Mouse (Mus musculus) left cerebral cortex, postnatal 10 days (tissue): ENCODE data around the gene Dnah7a. TPM values are rescaled to one million over a fixed set of nuclear protein-coding genes. Genes with fewer than 3 reads are reported as not detected.
"Not testable (repeated sequence)": the region's sequence is repeated elsewhere in the genome, so short reads cannot be mapped to it uniquely, and the experiment has no call there.

Experiments
- DNase-seq, 2 experiments: peaks; one replicate each; pipeline ENCODE4 v3.0.0; 2021 to 2022; ENCODE audit warnings: low spot score in 2 of 2, mixed read lengths in 1 of 2; ENCODE audit errors: extremely low spot score in 1 of 2
- intact Hi-C: fragments of 180-260 bp; cut with DNase I; formaldehyde crosslinking; loops from one replicate; pipeline ENCODE4 v1.15.1; 2025
- total RNA-seq, 2 experiments: library from RNA; stranded (reverse); gene quantifications; 2 replicates each; pipeline ENCODE4 v1.2.3; 2021

Dnah7a gene
- total RNA-seq: 1 to 10 TPM; 7.2 to 7.4 TPM

DNA sequence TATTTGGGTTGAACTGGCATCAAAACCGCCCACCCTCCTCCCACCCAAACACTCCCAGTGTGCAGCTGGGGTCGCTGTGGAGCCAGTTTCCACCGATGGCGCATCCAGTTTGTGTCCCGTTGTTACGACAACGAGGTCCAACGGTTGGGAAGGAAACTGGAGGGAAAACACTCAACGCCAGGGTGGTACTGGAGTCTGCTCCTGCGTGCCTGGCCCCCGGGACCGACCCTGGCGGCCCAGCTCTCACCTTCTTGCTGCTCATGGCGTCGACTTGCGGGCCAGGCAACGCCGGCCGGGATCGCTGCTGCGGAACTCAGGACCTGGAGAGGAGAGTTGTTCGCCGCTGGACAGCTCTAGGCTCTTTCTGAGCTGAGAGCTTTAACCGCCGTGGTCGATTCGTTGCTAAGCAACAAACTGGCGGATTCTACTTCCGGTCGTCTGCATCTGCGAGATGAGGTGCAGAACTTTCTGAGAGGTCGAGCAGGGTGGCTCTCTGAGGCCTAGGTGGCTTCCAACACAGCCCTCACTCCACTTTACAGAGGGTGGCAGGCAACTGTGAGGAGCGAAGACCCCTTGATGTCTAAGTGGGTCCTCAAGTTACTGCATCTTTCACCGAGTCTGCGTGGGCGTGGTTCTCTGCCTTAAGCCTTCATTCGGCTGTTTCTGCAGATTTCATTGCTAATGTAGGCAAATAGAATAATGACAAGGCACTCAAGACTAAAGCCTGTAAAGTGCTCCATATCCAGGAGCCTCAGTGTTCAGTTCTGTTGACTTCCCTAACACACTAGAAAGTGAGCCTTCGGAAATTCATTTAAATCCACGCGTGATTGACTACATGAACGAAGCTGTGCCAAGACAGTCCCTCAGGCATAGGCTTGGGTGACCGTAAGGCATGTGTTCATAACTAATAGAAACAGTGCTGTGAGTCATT is at the start of gene Dnah7a:
TSS of gene Dnah7a (minus strand) at position 354 of the 931 bp plus-strand sequence.
- peak; percentile 59 to 69 for DNase-seq
- intact Hi-C loops: no loop called here

DNA sequence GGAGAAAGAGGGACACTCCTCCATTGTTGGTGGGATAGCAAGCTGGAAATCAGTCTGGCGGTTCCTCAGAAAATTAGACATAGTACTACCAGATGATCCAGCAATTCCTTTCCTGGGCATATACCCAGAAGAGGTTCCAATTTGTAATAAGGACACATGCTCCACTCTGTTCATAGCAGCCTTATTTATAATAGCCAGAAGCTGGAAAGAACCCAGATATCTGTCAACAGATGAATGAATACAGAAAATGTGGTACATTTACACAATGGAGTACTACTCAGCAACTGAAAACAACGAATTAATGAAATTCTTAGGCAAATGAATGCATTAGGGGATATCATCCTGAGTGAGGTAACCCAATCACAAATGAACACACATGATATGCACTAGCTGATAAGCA is 46.9 kb upstream of the Dnah7a start:
- intact Hi-C loops, DNase-seq: not testable (repeated sequence)

DNA sequence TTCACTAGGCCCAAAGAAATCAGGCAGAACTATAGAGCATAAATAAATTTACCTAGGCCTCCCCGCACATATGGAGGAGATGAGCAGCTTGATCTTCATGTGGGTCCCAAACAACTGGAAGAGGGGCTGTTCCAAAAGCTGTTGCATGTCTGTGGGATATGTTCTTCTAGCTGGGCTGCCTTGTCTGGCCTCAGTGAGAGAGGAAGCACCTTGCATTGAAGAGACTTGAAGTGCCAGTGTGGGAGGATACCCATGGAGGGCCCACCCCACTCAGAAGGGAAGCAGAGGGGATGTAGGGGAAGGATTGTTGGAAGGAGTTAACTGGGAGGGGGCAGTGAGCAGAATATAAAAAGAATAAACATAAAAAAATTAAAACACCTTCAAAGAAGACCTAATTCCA is 44.6 kb upstream of the Dnah7a start:
- intact Hi-C loops: no loop called here
- no peak for DNase-seq

DNA sequence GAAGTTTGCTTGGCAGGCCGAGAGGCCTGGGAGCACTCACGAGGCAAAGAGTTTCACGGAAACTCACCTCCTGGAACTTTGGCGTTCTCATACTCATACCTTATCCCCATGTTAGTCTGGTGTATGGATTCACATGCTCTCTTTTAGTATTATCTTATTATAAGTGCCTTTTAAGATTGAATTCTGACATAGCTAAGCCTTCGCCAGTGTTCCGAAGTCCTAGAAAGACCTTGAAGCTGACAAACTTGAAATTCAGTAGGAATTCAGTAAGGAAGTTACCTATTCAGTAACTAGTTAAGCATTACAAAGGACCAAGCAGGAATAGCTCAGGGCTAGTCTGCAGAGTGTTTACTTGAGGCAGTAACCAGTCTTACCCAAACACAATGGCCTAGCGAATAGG is 44.1 kb upstream of the Dnah7a start:
- intact Hi-C loops, DNase-seq: not testable (repeated sequence)

DNA sequence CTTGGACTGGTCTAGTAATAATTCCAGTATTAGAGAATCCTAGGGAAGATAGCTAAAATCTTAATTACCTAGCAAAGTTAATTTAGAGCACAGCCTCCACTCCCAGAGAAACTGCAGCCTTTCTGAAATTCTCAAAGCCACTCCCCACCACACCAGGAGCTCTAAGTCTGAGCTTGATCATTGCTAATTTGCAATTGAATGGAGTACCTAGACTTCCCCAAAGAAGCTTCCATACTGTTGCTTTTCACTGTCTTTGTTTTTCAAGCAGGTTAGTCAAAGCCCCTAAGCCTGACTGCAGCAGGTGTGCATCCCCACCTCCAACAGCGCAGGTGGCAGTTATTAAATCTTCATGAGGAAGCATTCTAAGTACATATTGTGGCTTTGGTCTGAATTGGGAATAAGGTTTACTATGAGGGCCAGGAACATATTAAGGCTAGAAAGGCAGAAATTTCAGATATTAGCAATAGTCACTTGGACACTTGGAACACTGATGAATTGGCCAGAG is 43.3 kb upstream of the Dnah7a start:
- intact Hi-C loops, DNase-seq: not testable (repeated sequence)

DNA sequence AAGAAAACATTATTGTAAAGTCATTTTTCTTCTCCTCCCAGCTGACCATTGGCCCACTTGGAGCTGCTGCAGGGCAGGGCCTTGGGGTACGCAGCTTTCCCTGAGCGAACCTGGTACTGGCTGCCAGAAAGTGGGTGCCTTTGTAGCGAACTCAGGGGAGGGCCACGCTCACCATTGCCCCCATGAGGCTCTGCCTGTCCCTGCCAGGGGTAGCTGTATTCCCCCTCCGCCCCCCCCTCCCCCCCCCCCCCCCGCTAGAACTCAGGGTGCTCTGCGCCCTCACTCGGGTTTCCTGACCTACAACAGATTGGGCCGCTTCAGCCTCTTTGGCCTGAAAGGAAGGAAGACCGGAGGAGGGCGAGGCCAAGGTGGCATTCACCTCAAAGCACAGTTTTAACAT is 42.0 kb upstream of the Dnah7a start:
- intact Hi-C loops: no loop called here
- no peak for DNase-seq

DNA sequence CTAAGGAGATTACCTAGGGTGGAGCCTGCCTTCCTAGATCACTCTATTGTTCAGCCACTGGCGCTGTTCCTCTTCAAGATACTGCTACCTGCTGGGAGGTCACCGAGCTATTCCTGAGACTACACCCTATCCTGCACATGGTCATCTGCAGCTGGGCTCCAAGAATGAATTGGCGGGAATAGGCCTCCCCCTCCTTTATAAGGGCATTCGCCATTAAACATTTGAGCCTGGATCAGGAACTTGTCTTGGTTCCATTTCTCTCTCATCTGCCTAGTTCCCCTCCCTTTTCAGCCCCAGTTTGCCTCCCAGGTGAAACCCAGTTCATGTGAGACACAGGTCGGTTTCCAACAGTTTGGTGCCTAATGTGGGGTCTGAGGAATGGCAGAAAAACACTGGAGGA is 39.4 kb upstream of the Dnah7a start:
- intact Hi-C loops: no loop called here
- no peak for DNase-seq

DNA sequence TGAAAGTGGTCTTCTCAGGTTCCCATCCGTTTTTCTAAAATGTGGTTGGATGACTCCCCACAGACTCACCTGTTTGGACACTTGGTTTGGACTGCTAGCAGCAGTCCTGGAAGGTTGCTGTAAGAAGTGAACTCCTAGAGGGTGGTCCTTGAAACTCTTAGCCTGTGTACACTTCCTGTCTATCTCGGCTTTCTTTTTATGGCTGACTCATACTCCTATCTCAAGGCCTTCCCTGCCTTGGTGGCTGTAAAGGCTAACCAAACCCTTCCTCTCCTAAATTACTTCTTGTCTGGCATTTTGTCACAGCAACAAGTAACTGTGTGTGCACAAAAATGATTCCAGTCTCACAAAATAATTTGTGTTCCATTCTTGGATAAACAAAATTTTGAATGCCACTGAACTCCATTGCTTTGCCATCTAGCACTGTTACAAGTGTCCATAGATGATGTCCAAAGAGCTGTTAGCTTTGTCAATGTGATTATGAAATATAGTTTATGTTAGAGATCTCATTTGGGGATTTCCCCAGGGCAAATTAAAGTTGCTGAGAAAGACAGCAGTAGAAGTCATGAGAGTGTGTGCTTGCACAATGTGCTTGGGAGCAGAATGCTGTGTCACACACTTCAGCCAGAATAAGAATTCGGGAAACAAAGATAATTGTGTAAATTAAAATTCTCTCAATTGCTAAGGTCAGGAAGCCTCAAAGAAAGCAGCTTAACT is 35.3 kb upstream of the Dnah7a start:
- intact Hi-C loops: no loop called here

DNA sequence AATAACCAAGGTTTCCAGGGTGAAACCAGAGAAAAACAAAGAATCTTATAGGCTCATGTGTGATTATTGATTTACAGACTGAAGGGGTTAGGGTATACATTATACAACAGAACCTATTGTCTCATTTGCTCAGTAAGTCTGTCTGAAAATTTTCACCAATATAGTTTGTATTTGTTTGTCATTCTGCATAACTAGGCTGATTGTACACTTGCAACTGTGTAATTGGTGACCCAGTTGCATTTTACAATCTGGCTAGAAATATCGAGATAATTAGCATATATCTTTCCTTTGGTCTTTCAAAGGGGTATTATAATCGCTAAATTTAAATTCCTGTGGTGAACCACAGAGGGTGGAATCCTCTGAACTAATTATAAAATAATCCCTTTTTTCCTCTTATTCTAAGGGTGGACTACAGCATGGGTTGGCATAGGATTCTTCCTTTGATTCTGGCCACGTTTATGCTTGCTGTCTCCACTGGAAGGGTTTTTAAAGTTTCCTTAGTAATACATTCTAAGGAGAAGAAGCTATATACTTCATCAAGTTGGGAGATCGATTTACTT is 34.3 kb upstream of the Dnah7a start:
- DNase-seq: no peak
- intact Hi-C loops: no loop called here

More for the DNA sequence above, 35.3 kb upstream of the Dnah7a start:
- DNase-seq: no peak

DNA sequence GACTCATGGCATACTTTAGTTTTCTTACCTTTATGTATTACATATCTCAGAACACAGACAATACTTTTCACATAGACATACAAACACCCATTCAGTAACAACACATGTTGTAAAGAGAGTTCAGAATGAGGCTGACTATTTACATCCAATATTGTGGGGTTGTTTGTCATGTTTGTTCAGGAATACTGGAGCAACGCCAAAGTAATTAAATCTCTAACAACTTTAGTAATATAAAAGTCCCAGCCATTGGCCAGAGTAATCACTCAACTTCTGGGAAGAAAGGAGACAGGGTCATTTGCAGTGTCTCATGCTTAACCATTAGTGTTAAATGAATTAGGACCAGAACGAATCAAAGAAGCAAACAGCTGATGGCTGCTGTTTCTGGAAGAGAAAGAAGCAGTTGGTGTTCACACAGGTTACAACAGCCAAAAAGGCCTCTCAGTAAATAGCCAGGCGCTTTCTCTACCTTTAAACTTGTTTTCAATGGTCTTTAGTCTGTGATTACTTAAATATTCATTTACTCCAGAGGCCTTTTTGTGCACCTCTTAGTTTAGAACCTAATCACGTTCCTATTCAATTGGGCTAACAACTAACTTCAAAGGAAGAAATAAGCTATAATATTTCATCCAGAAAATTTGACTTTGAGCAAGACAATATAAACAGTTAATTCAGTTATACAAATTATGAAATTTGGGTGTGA is 33.6 kb upstream of the Dnah7a start:
- DNase-seq, intact Hi-C loops: not testable (repeated sequence)

DNA sequence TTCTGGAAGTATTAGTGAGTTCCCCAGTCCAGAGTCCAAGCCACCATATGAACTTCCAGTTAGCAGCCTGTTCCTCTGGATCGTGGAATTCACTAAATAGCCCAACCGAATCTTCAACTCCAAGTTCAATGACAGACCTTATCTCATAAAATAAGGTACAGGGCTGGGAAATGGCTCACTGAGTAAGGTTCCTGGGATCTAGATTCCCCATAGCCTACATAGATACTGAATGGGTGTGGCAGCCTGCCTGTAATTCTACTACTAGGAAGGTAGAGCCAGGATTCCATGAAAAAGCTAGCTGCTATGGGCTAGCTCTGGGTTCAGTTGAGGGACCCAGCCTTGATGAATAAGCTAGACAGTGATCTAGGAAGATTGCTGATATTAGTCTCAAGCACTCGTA is 30.0 kb upstream of the Dnah7a start:
- DNase-seq: no peak
- intact Hi-C loops: no loop called here

DNA sequence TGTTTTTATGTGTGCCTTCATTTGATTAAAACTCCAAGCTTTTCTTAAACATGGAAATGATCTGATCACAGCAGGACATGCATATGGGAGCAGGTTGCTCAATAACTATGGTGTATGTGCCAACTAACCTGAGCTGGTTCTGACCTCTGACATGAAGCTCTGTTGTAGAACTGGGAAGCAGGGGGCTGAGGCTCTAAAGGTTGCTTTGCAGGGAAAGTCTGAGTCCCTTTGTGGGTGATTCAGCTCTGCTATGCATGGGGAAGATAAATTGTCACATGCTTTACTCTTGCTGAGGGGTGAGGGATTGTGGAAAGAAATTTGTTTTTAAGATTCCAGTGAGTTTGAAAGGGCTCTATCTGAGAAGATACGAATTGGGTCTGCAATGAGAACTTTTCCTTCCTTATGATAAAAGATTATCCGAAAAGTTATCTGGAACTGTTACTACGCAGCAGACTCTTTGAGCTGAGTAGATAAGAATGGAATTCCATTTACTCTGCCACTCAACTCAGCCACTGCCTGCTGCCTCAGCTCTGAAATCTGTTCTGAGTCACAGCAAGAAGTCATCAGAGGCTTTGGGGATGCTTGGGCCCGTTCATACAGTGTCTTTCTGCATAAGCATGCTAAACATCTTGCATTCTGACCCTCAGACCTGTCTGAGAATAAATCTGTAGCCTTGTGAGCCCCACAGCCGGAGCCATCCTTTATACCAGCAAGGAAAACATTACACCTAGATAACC is 22.1 kb upstream of the Dnah7a start:
- intact Hi-C loops: loop anchor here (10.0 kb wide), 1 partner anchor 606 kb away; no protein-coding TSS in a partner anchor
- DNase-seq: no peak

DNA sequence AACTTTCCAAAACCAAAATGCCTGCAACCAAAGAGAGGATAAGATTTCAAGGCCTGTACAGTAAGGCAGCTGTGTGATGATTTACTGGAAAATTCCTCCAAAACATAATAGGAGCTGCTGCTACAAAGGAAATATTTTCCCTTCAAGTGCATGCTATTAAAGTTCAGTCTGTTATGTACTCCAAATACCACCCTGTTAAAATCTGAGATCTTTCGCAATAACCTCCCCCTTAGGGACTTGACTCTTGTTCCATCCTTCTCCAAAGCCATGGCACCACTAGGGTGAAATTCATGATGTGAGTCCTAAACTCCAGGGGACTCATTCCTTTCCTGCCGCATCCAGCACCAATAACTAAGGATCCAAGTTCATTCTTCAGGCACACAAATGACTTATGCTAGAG is 20.3 kb upstream of the Dnah7a start:
- no peak for DNase-seq
- intact Hi-C loops: loop anchor here (10.0 kb wide), 1 partner anchor 608 kb away; no protein-coding TSS in a partner anchor

DNA sequence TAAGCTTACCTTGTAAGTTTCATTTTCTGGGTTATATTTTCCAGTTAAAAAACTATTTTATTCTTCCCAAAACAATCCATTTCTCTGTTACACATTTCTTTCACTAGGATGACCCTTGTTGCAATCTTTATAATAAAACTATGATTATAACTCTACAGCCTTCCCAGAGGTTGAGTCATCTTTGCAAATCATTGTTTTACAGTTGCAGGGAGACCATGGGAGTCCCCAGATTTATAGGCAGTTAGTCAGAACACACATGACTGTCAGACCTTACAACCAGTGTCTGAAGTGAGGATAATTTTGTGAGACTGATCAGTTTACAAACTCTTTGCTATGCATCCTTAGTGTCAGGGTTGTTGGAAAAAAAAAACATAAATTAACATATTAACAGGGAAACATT is 14.8 kb upstream of the Dnah7a start:
- intact Hi-C loops: loop anchor here (10.0 kb wide), 1 partner anchor 613 kb away; no protein-coding TSS in a partner anchor
- no peak for DNase-seq

DNA sequence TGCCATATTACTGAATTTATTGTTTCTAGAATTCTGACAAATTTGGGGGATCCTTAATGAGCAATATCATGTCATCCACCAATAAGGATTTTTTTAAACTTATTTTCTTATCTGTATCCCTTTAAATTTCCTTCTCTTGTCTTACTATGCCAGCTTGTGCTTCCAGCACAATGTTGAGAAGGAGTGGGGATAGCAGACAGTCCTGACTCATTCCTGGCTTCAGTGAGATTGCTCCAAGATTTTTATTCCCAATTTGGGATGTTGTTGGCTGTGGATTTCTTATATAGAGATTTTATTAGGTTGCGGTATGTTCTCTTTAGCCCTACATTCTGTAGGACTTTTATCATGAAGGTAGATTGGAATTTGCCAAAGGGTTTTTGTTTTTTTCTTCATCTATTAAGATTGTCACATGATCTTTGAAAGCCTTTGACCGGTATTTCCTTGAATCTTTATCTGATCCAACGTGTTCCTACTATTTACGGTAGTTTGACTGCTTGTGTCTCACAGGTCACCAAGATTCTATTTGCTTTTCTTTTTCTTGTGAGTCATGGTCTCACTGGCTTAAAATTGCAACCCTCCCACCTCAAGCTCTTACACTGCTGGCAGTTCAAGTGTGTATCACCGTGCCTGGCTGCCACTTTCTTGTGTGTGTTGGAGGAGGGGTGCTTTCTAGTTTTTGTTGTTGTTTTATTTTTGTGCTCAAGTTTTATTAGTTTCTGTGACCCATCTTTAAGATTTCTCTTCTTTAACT is 14.2 kb upstream of the Dnah7a start:
- intact Hi-C loops: loop anchor here (10.0 kb wide), 1 partner anchor 614 kb away; no protein-coding TSS in a partner anchor
- no peak for DNase-seq

DNA sequence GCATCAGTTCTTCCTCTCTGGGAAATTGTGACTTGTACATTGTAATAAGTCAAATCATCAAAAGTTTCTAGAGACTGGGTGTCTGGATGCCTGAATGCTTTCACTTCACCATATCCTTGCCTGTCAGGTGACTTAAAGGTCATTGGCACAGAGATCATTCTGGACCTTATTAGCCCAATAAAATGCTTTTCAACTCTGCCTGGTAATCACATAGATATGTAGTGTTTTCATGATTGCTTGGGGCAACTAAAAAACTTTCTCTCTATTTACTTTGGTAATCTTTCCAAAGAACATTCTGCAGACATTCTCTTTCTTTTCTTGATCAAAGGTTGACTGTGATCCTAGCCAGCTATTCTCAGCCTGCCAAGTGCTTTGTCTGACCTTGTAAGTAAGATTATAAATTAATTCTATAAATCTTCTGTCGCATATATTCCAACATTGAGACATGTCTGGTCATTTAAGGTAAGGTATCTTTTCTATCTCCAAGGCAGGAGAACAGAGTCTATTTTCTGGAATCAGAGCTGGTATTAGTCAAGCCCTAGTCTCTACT is 9.5 kb upstream of the Dnah7a start:
- intact Hi-C loops: loop anchor here (5.0 kb wide), 1 partner anchor 176 kb away; no protein-coding TSS in a partner anchor
- no peak for DNase-seq

DNA sequence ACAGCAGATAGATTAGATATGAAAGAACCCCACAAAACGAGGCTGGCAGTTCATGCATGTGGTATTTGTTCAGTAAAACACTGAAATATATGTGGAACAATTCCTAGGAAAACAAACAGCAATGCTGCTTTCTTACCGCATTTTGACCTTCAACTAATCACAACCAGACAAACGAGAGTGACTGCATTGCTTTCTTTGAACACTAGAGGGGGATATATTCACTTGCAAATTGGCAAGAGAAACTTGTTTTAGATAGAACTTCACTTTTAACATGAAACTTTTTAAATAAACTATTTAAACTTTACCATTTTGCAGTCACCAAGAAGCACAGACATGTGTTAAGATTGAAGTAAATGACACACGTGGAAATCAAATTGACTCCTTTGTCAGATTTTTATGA is 8.9 kb upstream of the Dnah7a start:
- intact Hi-C loops: loop anchor here (5.0 kb wide), 1 partner anchor 177 kb away; no protein-coding TSS in a partner anchor
- peak in 1 of 2 experiments; percentile 75 for DNase-seq
